Mouse (Mus musculus) hindbrain, embryonic 12.5 days (tissue): ENCODE measurements around the gene Dyrk2. TPM values are rescaled to one million over a fixed set of nuclear protein-coding genes. Genes with fewer than 3 reads are reported as not detected.

Source experiments
- ATAC-seq: fragments of 200-750 bp; cut with Nextera tagmentation; 2 replicates; pipeline ENCODE4 v1.8.0; 2017; ENCODE audit warnings: moderate TSS enrichment; ENCODE audit not compliant: low FRiP score
- H3K27ac ChIP-seq: fragments of 300-500 bp; sonication (generic); 2 replicates; pipeline ENCODE4 v1.5.1; 2016; ENCODE audit warnings: mild to moderate bottlenecking
- H3K27me3 ChIP-seq: fragments of 300-500 bp; sonication (generic); 2 replicates; pipeline ENCODE4 v1.6.1; 2016; ENCODE audit warnings: mild to moderate bottlenecking
- H3K36me3 ChIP-seq: fragments of 300-500 bp; sonication (generic); 2 replicates; pipeline ENCODE4 v1.6.1; 2016; ENCODE audit warnings: mild to moderate bottlenecking
- H3K4me1 ChIP-seq: fragments of 300-500 bp; sonication (generic); 2 replicates; pipeline ENCODE4 v1.6.1; 2016
- H3K4me2 ChIP-seq: fragments of 300-500 bp; sonication (generic); replicated peaks from 2 replicates; pipeline ENCODE4 v1.6.1; 2016; ENCODE audit warnings: mild to moderate bottlenecking
- H3K4me3 ChIP-seq: fragments of 300-500 bp; sonication (generic); 2 replicates; pipeline ENCODE4 v1.5.1; 2016; ENCODE audit warnings: mild to moderate bottlenecking
- H3K9ac ChIP-seq: fragments of 300-500 bp; sonication (generic); 2 replicates; pipeline ENCODE4 v1.6.1; 2016; ENCODE audit warnings: mild to moderate bottlenecking, moderate library complexity
- H3K9me3 ChIP-seq: fragments of 300-500 bp; sonication (generic); replicated peaks from 2 replicates; pipeline ENCODE4 v1.6.1; 2016; ENCODE audit warnings: mild to moderate bottlenecking
- WGBS: fragments of 180-500 bp; shearing (Covaris S2); methylation state at CpG from one replicate; pipeline ENCODE4 v1.1.7; 2016; 5-methylcytosine and 5-hydroxymethylcytosine counted together
- polyA plus RNA-seq: library from polyadenylated mRNA; unstranded; fragments of >200 nt; fragmentation: Nextera tagmentation; extraction: Ambion mirVana; gene quantifications from 2 replicates; pipeline ENCODE4 v1.2.1, GENCODE M21; 2016

Dyrk2 gene
- 11.4 and 13.6 TPM in 2 replicates for polyA plus RNA-seq

GRCm38 (mm10) chr10:118870201-118870980, at the start of gene Dyrk2:
TSS of gene Dyrk2 (minus strand) at chr10:118870209.
- WGBS, result 4% methylated on average over 16 of the region's 16 CpGs
- ATAC-seq, result 0 out of 2 replicates have a peak, but pooled peaks have one; percentile 3
- Histone ChIP-seq H3K4me1 (peaks cover 27% of the 10 kb centered on the region), H3K9ac (peak within 1 kb of the TSS; percentile 97), H3K4me2 (peak within 1 kb of the TSS; percentile 95), H3K27ac (peak within 1 kb of the TSS; percentile 98), H3K36me3 (no peaks in the 10 kb centered on the region), H3K27me3 (no peaks in the 10 kb centered on the region), H3K9me3 (0 out of 2 replicates have a peak, but pooled peaks cover 3% of the 10 kb centered on the region), H3K4me3 (peak within 1 kb of the TSS; percentile 96)

- Histone ChIP-seq H3K27ac (no peak overlapping the region), H3K4me3 (no peak overlapping the region), H3K9me3 (no peaks in the 10 kb centered on the region), H3K4me1 (no peaks in the 10 kb centered on the region), H3K9ac (no peak overlapping the region), H3K27me3 (no peaks in the 10 kb centered on the region), H3K4me2 (no peak overlapping the region), H3K36me3 (no peaks in the 10 kb centered on the region)
- ATAC-seq, result no peak
- 81% methylated on average over 10 of the region's 10 CpGs for WGBS
These were observed 32.6 kb upstream of the Dyrk2 start for GRCm38 (mm10) chr10:118902625-118903024.

- Histone ChIP-seq H3K27me3 (no peaks in the 10 kb centered on the region), H3K4me2 (no peak overlapping the region), H3K9me3 (no peaks in the 10 kb centered on the region), H3K4me1 (no peaks in the 10 kb centered on the region), H3K9ac (no peak overlapping the region), H3K27ac (no peak overlapping the region), H3K36me3 (no peaks in the 10 kb centered on the region), H3K4me3 (no peak overlapping the region)
- 84% methylated on average over 3 of the region's 3 CpGs for WGBS
- ATAC-seq, result no peak
These were observed 23.6 kb upstream of the Dyrk2 start for GRCm38 (mm10) chr10:118893645-118894044.

- H3K27me3 ChIP-seq, result no peaks in the 10 kb centered on the region
- ATAC-seq, result no peak
- no peak overlapping the region for H3K9ac ChIP-seq
- H3K4me2 ChIP-seq, result no peak overlapping the region
- no peak overlapping the region for H3K27ac ChIP-seq
- WGBS, result 85% methylated on average over 2 of the region's 2 CpGs
- H3K9me3 ChIP-seq, result no peaks in the 10 kb centered on the region
- H3K4me3 ChIP-seq, result no peak overlapping the region
- H3K4me1 ChIP-seq, result no peaks in the 10 kb centered on the region
- H3K36me3 ChIP-seq, result no peaks in the 10 kb centered on the region
These were observed 14.1 kb upstream of the Dyrk2 start for GRCm38 (mm10) chr10:118884126-118884525.

GRCm38 (mm10) chr10:118883317-118883716, 13.3 kb upstream of the Dyrk2 start:
- Histone ChIP-seq H3K4me3 (no peak overlapping the region), H3K9ac (no peak overlapping the region), H3K4me1 (no peaks in the 10 kb centered on the region), H3K9me3 (no peaks in the 10 kb centered on the region), H3K4me2 (no peak overlapping the region), H3K27ac (no peak overlapping the region), H3K27me3 (no peaks in the 10 kb centered on the region), H3K36me3 (no peaks in the 10 kb centered on the region)
- ATAC-seq, result no peak
- WGBS, result 90% methylated on average over 11 of the region's 11 CpGs

GRCm38 (mm10) chr10:118882258-118882885, 12.4 kb upstream of the Dyrk2 start:
- H3K4me2 ChIP-seq, result no peak overlapping the region
- H3K4me3 ChIP-seq, result no peak overlapping the region
- no peak for ATAC-seq
- no peak overlapping the region for H3K9ac ChIP-seq
- H3K36me3 ChIP-seq, result no peaks in the 10 kb centered on the region
- H3K27ac ChIP-seq, result no peak overlapping the region
- H3K27me3 ChIP-seq, result no peaks in the 10 kb centered on the region
- H3K4me1 ChIP-seq, result no peaks in the 10 kb centered on the region
- 89% methylated on average over 12 of the region's 12 CpGs for WGBS
- H3K9me3 ChIP-seq, result no peaks in the 10 kb centered on the region

- Histone ChIP-seq H3K9me3 (no peaks in the 10 kb centered on the region), H3K4me2 (no peak overlapping the region), H3K27me3 (no peaks in the 10 kb centered on the region), H3K27ac (no peak overlapping the region), H3K36me3 (no peaks in the 10 kb centered on the region), H3K4me3 (no peak overlapping the region), H3K4me1 (no peaks in the 10 kb centered on the region), H3K9ac (no peak overlapping the region)
- ATAC-seq, result no peak
- WGBS, result 83% methylated on average over 2 of the region's 2 CpGs
These were observed 10.8 kb upstream of the Dyrk2 start for GRCm38 (mm10) chr10:118880776-118881175.

GRCm38 (mm10) chr10:118872196-118872595, 2.2 kb upstream of the Dyrk2 start:
- H3K27me3 ChIP-seq, result no peaks in the 10 kb centered on the region
- H3K4me3 ChIP-seq, result no peak overlapping the region
- no peak overlapping the region for H3K4me2 ChIP-seq
- 0 out of 2 replicates have a peak, but pooled peaks cover 3% of the 10 kb centered on the region for H3K9me3 ChIP-seq
- no peak for ATAC-seq
- 100% methylated on average over 2 of the region's 2 CpGs for WGBS
- H3K27ac ChIP-seq, result no peak overlapping the region
- H3K4me1 ChIP-seq, result peaks cover 12% of the 10 kb centered on the region
- no peak overlapping the region for H3K9ac ChIP-seq
- no peaks in the 10 kb centered on the region for H3K36me3 ChIP-seq

- Histone ChIP-seq H3K27ac (peak overlapping the region; percentile 98), H3K9ac (peak overlapping the region; percentile 97), H3K9me3 (0 out of 2 replicates have a peak, but pooled peaks cover 3% of the 10 kb centered on the region), H3K4me1 (peaks cover 33% of the 10 kb centered on the region), H3K27me3 (no peaks in the 10 kb centered on the region), H3K36me3 (no peaks in the 10 kb centered on the region), H3K4me3 (peak overlapping the region; percentile 96), H3K4me2 (peak overlapping the region; percentile 95)
- peak; percentile 51 for ATAC-seq
- 0% methylated on average over 16 of the region's 16 CpGs for WGBS
These were observed 413 bp downstream of the Dyrk2 start for GRCm38 (mm10) chr10:118869591-118870001.

- H3K4me2 ChIP-seq, result peak overlapping the region; percentile 95
- no peaks in the 10 kb centered on the region for H3K27me3 ChIP-seq
- peak overlapping the region; percentile 96 for H3K4me3 ChIP-seq
- peak; percentile 90 for ATAC-seq
- WGBS, result 1% methylated on average over 56 of the region's 130 CpGs
- peak overlapping the region; percentile 98 for H3K27ac ChIP-seq
- H3K4me1 ChIP-seq, result peaks cover 33% of the 10 kb centered on the region
- peaks cover 7% of the 10 kb centered on the region; the same call in 1 of the 2 replicates for H3K36me3 ChIP-seq
- H3K9me3 ChIP-seq, result 0 out of 2 replicates have a peak, but pooled peaks cover 3% of the 10 kb centered on the region
- peak overlapping the region; percentile 97 for H3K9ac ChIP-seq
These were observed 1.1 kb downstream of the Dyrk2 start for GRCm38 (mm10) chr10:118868601-118869590.

- Histone ChIP-seq H3K4me1 (peaks cover 33% of the 10 kb centered on the region), H3K27me3 (no peaks in the 10 kb centered on the region), H3K9me3 (0 out of 2 replicates have a peak, but pooled peaks cover 3% of the 10 kb centered on the region), H3K9ac (peak overlapping the region; percentile 97), H3K4me2 (peak overlapping the region; percentile 95), H3K4me3 (peak overlapping the region; percentile 96), H3K27ac (peak overlapping the region; percentile 98), H3K36me3 (peaks cover 14% of the 10 kb centered on the region)
- 0% methylated on average over 36 of the region's 62 CpGs for WGBS
- peak; percentile 13 for ATAC-seq
These were observed 2.0 kb downstream of the Dyrk2 start for GRCm38 (mm10) chr10:118867896-118868600.
